Mouse (Mus musculus): ENCODE measurements around the gene Gm15262. TPM values are rescaled to one million over a fixed set of nuclear protein-coding genes. Genes with fewer than 3 reads are reported as not detected.
"Not testable (repeated sequence)": the region's sequence is repeated elsewhere in the genome, so short reads cannot be mapped to it uniquely, and the experiment has no call there.

The Gm15262 gene
- not detected in 2 replicates for total RNA-seq (2012; rRNA removed)
- not detected for polyA plus RNA-seq (2012; ENCODE audit: insufficient read depth in 1 of 2, insufficient read length in 2 of 2, low read depth in 1 of 2, low replicate concordance in 2 of 2, missing spikeins in 1 of 2)

DNA sequence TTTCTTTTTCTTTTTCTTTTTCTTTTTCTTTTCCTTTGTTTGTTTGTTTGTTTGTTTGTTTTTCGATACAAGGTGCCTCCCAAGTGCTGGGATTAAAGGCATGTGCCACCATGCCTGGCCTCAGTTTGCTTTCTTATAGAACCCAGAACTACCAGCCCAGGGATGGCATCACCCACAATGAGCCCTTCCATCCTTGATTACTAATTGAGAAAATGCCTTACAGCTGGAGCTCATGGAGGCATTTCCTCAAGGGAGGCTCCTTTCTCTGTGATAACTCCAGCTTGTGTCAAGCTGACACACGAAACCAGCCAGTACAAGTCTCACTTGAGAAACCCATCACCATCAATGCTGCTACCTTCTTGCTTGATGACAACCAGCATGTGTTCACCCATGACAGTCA is at the start of gene Gm15262:
Gm15262 (plus strand) TSS at position 301 of the 400 bp plus-strand sequence.
- not testable (repeated sequence) for H3K9ac ChIP-seq (ENCODE audit: control insufficient read depth, low read depth, low read length, poor library complexity, severe bottlenecking); H3K27ac ChIP-seq (ENCODE audit: control insufficient read depth, low read depth, low read length); H3K4me1 ChIP-seq (ENCODE audit: control insufficient read depth in 1 of 2, insufficient read depth in 2 of 2, low read length in 2 of 2); H3K27me3 ChIP-seq (ENCODE audit: control insufficient read depth in 1 of 2, insufficient read depth in 2 of 2, low read length in 2 of 2); DNase-seq (ENCODE audit: low read depth, low spot score); H3K9me3 ChIP-seq (replicated peaks; ENCODE audit: insufficient read depth, low read length); H3K4me3 ChIP-seq (ENCODE audit: control insufficient read depth in 1 of 2, insufficient read depth in 1 of 2, low read depth in 2 of 2, low read length in 2 of 2); H3K79me2 ChIP-seq (ENCODE audit: control insufficient read depth, insufficient read depth, low read length, poor library complexity); H3K36me3 ChIP-seq (ENCODE audit: control insufficient read depth in 1 of 2, insufficient read depth in 2 of 2, low read length in 2 of 2)

DNA sequence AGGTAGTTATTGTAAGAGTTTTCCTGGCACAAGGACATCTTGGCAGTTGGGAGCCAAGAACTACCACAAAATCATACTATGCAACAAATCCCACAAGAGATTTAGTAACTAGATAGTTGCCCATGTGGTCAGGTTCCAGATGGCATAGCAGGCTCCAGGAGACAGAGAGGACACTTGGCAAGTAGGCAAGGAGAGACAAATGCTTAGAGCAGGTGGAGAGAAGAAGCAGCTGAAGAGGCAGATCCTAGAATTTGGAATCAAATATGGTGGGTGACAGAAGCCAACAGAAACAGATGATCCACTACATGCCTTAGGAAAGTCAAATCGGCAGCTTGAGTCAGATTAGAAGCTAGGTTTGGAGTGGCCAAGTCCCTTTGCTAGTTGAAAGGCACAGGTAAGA is 20.9 kb downstream of the Gm15262 start:
- Histone ChIP-seq H3K4me1 (ENCODE audit: control insufficient read depth in 1 of 2, insufficient read depth in 2 of 2, low read length in 2 of 2) (no peaks in the 10 kb centered on the region), H3K9me3 (replicated peaks; ENCODE audit: insufficient read depth, low read length) (no peaks in the 10 kb centered on the region), H3K27ac (ENCODE audit: control insufficient read depth, low read depth, low read length) (no peak overlapping the region), H3K9ac (ENCODE audit: control insufficient read depth, low read depth, low read length, poor library complexity, severe bottlenecking) (no peak overlapping the region), H3K4me3 (ENCODE audit: control insufficient read depth in 1 of 2, insufficient read depth in 1 of 2, low read depth in 2 of 2, low read length in 2 of 2) (no peak overlapping the region), H3K27me3 (ENCODE audit: control insufficient read depth in 1 of 2, insufficient read depth in 2 of 2, low read length in 2 of 2) (no peaks in the 10 kb centered on the region), H3K79me2 (ENCODE audit: control insufficient read depth, insufficient read depth, low read length, poor library complexity) (no peaks in the 10 kb centered on the region), H3K36me3 (ENCODE audit: control insufficient read depth in 1 of 2, insufficient read depth in 2 of 2, low read length in 2 of 2) (no peaks in the 10 kb centered on the region)
- no peak for TF ChIP-seq POLR2AphosphoS2 (IDR thresholded peaks at IDR 0.05; ENCODE audit: low read length)
- TF ChIP-seq USF2 (IDR thresholded peaks at IDR 0.05; ENCODE audit: borderline replicate concordance in 1 of 2, insufficient read depth in 1 of 2, low read depth in 1 of 2, low read length in 2 of 2), result no peak
- no peak for TF ChIP-seq SIN3A (IDR thresholded peaks at IDR 0.05; ENCODE audit: low read length)
- TF ChIP-seq SMC3 (IDR thresholded peaks at IDR 0.05; ENCODE audit: low read depth, low read length), result no peak
- no peak for TF ChIP-seq GATA1 (IDR thresholded peaks at IDR 0.05; ENCODE audit: low read depth, low read length)
- TF ChIP-seq MXI1 (IDR thresholded peaks at IDR 0.05; ENCODE audit: low read depth, low read length), result no peak
- TF ChIP-seq E2F4 (IDR thresholded peaks at IDR 0.05; ENCODE audit: borderline replicate concordance, low read depth, low read length), result no peak
- no peak for TF ChIP-seq ZMIZ1 (IDR thresholded peaks at IDR 0.05; ENCODE audit: low read depth, low read length)
- TF ChIP-seq POLR2A (IDR thresholded peaks at IDR 0.05; ENCODE audit: control insufficient read depth in 1 of 2, insufficient read depth in 1 of 2, low read depth in 1 of 2, low read length in 2 of 2, poor library complexity in 1 of 2), result no peak
- TF ChIP-seq RCOR1 (IDR thresholded peaks at IDR 0.05; ENCODE audit: low read depth, low read length), result no peak
- TF ChIP-seq KAT2A (conservative IDR thresholded peaks at IDR 0.05; ENCODE audit: low read depth, low read length), result no peak
- no peak for TF ChIP-seq CHD1 (IDR thresholded peaks at IDR 0.05; ENCODE audit: low read depth, low read length)
- no peak for TF ChIP-seq TCF12 (IDR thresholded peaks at IDR 0.05; ENCODE audit: low read depth, low read length)
- TF ChIP-seq RAD21 (IDR thresholded peaks at IDR 0.05; ENCODE audit: low read depth, low read length), result no peak
- TF ChIP-seq ZC3H11A (IDR thresholded peaks at IDR 0.05; ENCODE audit: low read depth, low read length), result no peak
- TF ChIP-seq ZNF384 (IDR thresholded peaks at IDR 0.05; ENCODE audit: low read depth, low read length), result no peak
- no peak for TF ChIP-seq UBTF (IDR thresholded peaks at IDR 0.05; ENCODE audit: borderline replicate concordance, insufficient read depth, low read depth, low read length)
- TF ChIP-seq BHLHE40 (IDR thresholded peaks at IDR 0.05; ENCODE audit: borderline replicate concordance, low read depth, low read length), result no peak
- TF ChIP-seq MYB (IDR thresholded peaks at IDR 0.05; ENCODE audit: low read depth, low read length), result no peak
- no peak for TF ChIP-seq CTCF (IDR thresholded peaks at IDR 0.05 in 2 of 3, conservative IDR thresholded peaks at IDR 0.05 in 1 of 3; ENCODE audit: control insufficient read depth in 1 of 3, insufficient read depth in 1 of 3, low read depth in 2 of 3, low read length in 3 of 3, poor library complexity in 1 of 3, severe bottlenecking in 1 of 3)
- no peak for DNase-seq (ENCODE audit: low read depth, low spot score)
